22 mouse cellular contexts compared by ENCODE assay signal in genomic region chr16:8578326-8578725, GRCm38 (mm10). TPM values are rescaled to one million over a fixed set of nuclear protein-coding genes. Genes with fewer than 3 reads are reported as not detected.
DNase-seq lines count a peak whose midpoint lies in the region; TF ChIP-seq lines count a peak whose summit lies in the region.
"Had no signal": no experiment of that assay in that cellular context is flagged by ENCODE, and none has a peak within 500 bp of the region (broad histone marks: within the 10 kb centered on the region; RNA-seq: fewer than 3 reads in every experiment).

No protein-coding gene starts in this region.

- H3K79me2 ChIP-seq in heart, adult 2 months (replicated peaks; ENCODE audit: control insufficient read depth, insufficient read depth, low read length) = no peaks in the 10 kb centered on the region

- 73% methylated on average over 4 of the region's 4 CpGs for WGBS in heart, adult 2 months
- 30% methylated on average over 4 of the region's 4 CpGs for WGBS in limb, embryonic 10.5 days

- H3K9me3 ChIP-seq in limb, embryonic 10.5 days (replicated peaks) = no peaks in the 10 kb centered on the region
- H3K9me3 ChIP-seq: embryonic facial prominence, embryonic 15.5 days; forebrain, embryonic 15.5 days; G1E; hindbrain, embryonic 13.5 days had no signal

- H3K27me3 ChIP-seq in heart, adult 2 months (ENCODE audit: control insufficient read depth, insufficient read depth, low read length) = peaks cover 1% of the 10 kb centered on the region; the same call in 1 of the 2 replicates
- H3K27me3 ChIP-seq in limb, embryonic 10.5 days (ENCODE audit: low read depth, poor library complexity, severe bottlenecking) = no peaks in the 10 kb centered on the region
- H3K27me3 ChIP-seq: embryonic facial prominence, embryonic 12.5 days; embryonic facial prominence, embryonic 15.5 days; forebrain, embryonic 15.5 days; hindbrain, embryonic 13.5 days; Patski had no signal

- intact Hi-C loops in heart, adult 2 months (cut with DNase I) = no loop called here

- no peaks in the 10 kb centered on the region for H3K36me3 ChIP-seq in heart, adult 2 months (ENCODE audit: control insufficient read depth, insufficient read depth, low read length)
- H3K36me3 ChIP-seq in limb, embryonic 10.5 days = peaks cover 14% of the 10 kb centered on the region; the same call in 1 of the 2 replicates
- H3K36me3 ChIP-seq: G1E had no signal

- TF ChIP-seq EP300 in heart, adult 2 months (IDR thresholded peaks at IDR 0.05; ENCODE audit: insufficient read depth, low read depth, low read length) = no peak

- TF ChIP-seq POLR2A in heart, adult 2 months (IDR thresholded peaks at IDR 0.05; ENCODE audit: insufficient read depth, low read depth, low read length) = no peak

- H3K4me3 ChIP-seq in heart, adult 2 months = no peak overlapping the region
- no peak overlapping the region for H3K4me3 ChIP-seq in limb, embryonic 10.5 days
- H3K4me3 ChIP-seq: embryonic facial prominence, embryonic 12.5 days; embryonic facial prominence, embryonic 15.5 days; forebrain, embryonic 15.5 days; hindbrain, embryonic 13.5 days had no signal

- H3K4me1 ChIP-seq in heart, adult 2 months (ENCODE audit: control insufficient read depth, insufficient read depth, low read length) = no peaks in the 10 kb centered on the region
- H3K4me1 ChIP-seq in limb, embryonic 10.5 days = peaks cover 14% of the 10 kb centered on the region
- H3K4me1 ChIP-seq: embryonic facial prominence, embryonic 12.5 days; embryonic facial prominence, embryonic 15.5 days; forebrain, embryonic 15.5 days had no signal

- H3K27ac ChIP-seq in heart, adult 2 months = no peak overlapping the region
- H3K27ac ChIP-seq in limb, embryonic 10.5 days = no peak overlapping the region
- H3K27ac ChIP-seq: embryonic facial prominence, embryonic 12.5 days; embryonic facial prominence, embryonic 15.5 days; forebrain, embryonic 15.5 days; hindbrain, embryonic 13.5 days; hindbrain, postnatal 0 days had no signal

- no peak for TF ChIP-seq CTCF in heart, adult 2 months (IDR thresholded peaks at IDR 0.05)

- H3K9ac ChIP-seq in heart, adult 2 months (ENCODE audit: low read depth, low read length) = no peak overlapping the region
- H3K9ac ChIP-seq: embryonic facial prominence, embryonic 12.5 days; embryonic facial prominence, embryonic 15.5 days; forebrain, embryonic 15.5 days; hindbrain, embryonic 13.5 days had no signal

- peak; percentile 72 for DNase-seq in heart, adult 11 months
- no peak for DNase-seq in heart, adult 2 months
- DNase-seq in testis, postnatal 10 days (ENCODE audit: low spot score) = peak; percentile 29
- DNase-seq in testis, postnatal 14 days (ENCODE audit: low spot score) = no peak
- peak; percentile 55 for DNase-seq in limb, embryonic 10.5 days (ENCODE audit: low spot score)
- no peak for DNase-seq in cerebellum, postnatal 25 days
- DNase-seq: adrenal gland, postnatal 10 days; adrenal gland, postnatal 36 days; B cell, adult 2 months; cerebellum, adult 2 months; cerebellum, adult 9-11 months; cerebellum, postnatal 36 days; gastrocnemius, postnatal 10 days; gastrocnemius, postnatal 36 days; kidney, adult 18-20 months had no signal

RNA-seq across cellular contexts. Expression of gene Pmm2, which starts 59.1 kb away (rescaled TPM):
- 10 to 100 TPM; 28.8 to 29.1 TPM for total RNA-seq in heart, adult 2 months (2021)
- 38.8 and 50.2 TPM in 2 replicates for polyA plus RNA-seq in heart, adult 2 months (2012; rRNA removed)
- polyA plus RNA-seq in limb, embryonic 10.5 days (2016; fragmentation: Nextera tagmentation; extraction: Ambion mirVana) = 54.6 and 61.2 TPM in 2 replicates

RNA-seq across cellular contexts. Expression of gene Tmem186, which starts 59.2 kb away (rescaled TPM):
- 10 to 100 TPM; 17.2 to 19.1 TPM for total RNA-seq in heart, adult 2 months (2021)
- polyA plus RNA-seq in heart, adult 2 months (2012; rRNA removed) = 13.7 and 20.0 TPM in 2 replicates
- polyA plus RNA-seq in limb, embryonic 10.5 days (2016; fragmentation: Nextera tagmentation; extraction: Ambion mirVana) = 22.9 and 26.0 TPM in 2 replicates

Comparison
In these comparisons a context has a peak if more than half of its experiments do, and no peak if none do; other contexts are left out.
1. DNase-seq: peak in heart, adult 11 months (single experiment), testis, postnatal 10 days (single experiment) and limb, embryonic 10.5 days (single experiment); none in heart, adult 2 months (0 of 2), testis, postnatal 14 days (single experiment) and cerebellum, postnatal 25 days (0 of 2).